Mouse (Mus musculus): ENCODE data around the gene Treml2.

GRCm38 (mm10) chr17:48250631-48251030 is 48.7 kb upstream of the Treml2 start:
- TF ChIP-seq CTCF (IDR thresholded peaks at IDR 0.05; ENCODE audit: low read depth) (no peak), EP300 (optimal IDR thresholded peaks at IDR 0.05) (no peak)
